Mouse (Mus musculus): ENCODE results near the gene Ybx1.

- TF ChIP-seq POLR2A (IDR thresholded peaks at IDR 0.05; ENCODE audit: low read depth, low read length) (no peak), CTCF (IDR thresholded peaks at IDR 0.05; ENCODE audit: extremely low read depth, insufficient read length, insufficient replicate concordance, low read depth, low read length) (no peak)
These were observed 19.4 kb upstream of the Ybx1 start for GRCm38 (mm10) chr4:119313756-119314155.

All from small intestine, adult 2 months (tissue).